Comparison of ENCODE assay signal across 12 mouse cellular contexts in genomic region chr1:132201511-132201860, GRCm38 (mm10). TPM values are rescaled to one million over a fixed set of nuclear protein-coding genes. Genes with fewer than 3 reads are reported as not detected.
DNase-seq lines count a peak whose midpoint lies in the region; ATAC-seq and TF ChIP-seq lines count a peak whose summit lies in the region.
"Had no signal": no experiment of that assay in that cellular context is flagged by ENCODE, and none has a peak within 500 bp of the region (broad histone marks: within the 10 kb centered on the region; RNA-seq: fewer than 3 reads in every experiment).

No protein-coding gene starts in this region.

- WGBS in lung, embryonic 16.5 days = 29% methylated on average over 4 of the region's 4 CpGs
- WGBS in forebrain, postnatal 0 days = 7% methylated on average over 4 of the region's 4 CpGs
- WGBS in midbrain, embryonic 12.5 days = 14% methylated on average over 4 of the region's 4 CpGs

- H3K9me3 ChIP-seq in lung, embryonic 16.5 days (ENCODE audit: control insufficient read depth, low read length) = no peaks in the 10 kb centered on the region
- no peaks in the 10 kb centered on the region for H3K9me3 ChIP-seq in forebrain, postnatal 0 days (ENCODE audit: low read length)
- H3K9me3 ChIP-seq in midbrain, embryonic 12.5 days = no peaks in the 10 kb centered on the region

- H3K36me3 ChIP-seq in lung, embryonic 16.5 days (ENCODE audit: control insufficient read depth, insufficient read depth, low read length) = no peaks in the 10 kb centered on the region
- H3K36me3 ChIP-seq in forebrain, postnatal 0 days (ENCODE audit: insufficient read depth) = no peaks in the 10 kb centered on the region
- peaks cover 16% of the 10 kb centered on the region for H3K36me3 ChIP-seq in midbrain, embryonic 12.5 days

- peak overlapping the region; percentile 72 for H3K27ac ChIP-seq in lung, embryonic 16.5 days (ENCODE audit: low read length)
- H3K27ac ChIP-seq in forebrain, postnatal 0 days (ENCODE audit: low read depth, low read length) = peak overlapping the region; percentile 80
- H3K27ac ChIP-seq in midbrain, embryonic 12.5 days (replicated peaks) = peak overlapping the region; percentile 87

- no peak overlapping the region for H3K4me3 ChIP-seq in lung, embryonic 16.5 days (ENCODE audit: low read length)
- peak overlapping the region; percentile 36 for H3K4me3 ChIP-seq in forebrain, postnatal 0 days (ENCODE audit: low read depth, low read length)
- H3K4me3 ChIP-seq in midbrain, embryonic 12.5 days = peak overlapping the region; percentile 21; the same call in 1 of the 2 replicates

- no peak overlapping the region for H3K4me2 ChIP-seq in lung, embryonic 16.5 days (ENCODE audit: low read depth, low read length)
- H3K4me2 ChIP-seq in forebrain, postnatal 0 days (ENCODE audit: low read depth) = peak overlapping the region; percentile 46
- H3K4me2 ChIP-seq in midbrain, embryonic 12.5 days (replicated peaks) = peak overlapping the region; percentile 40

- TF ChIP-seq CTCF in forebrain, postnatal 0 days (IDR thresholded peaks at IDR 0.05; ENCODE audit: low read depth) = no peak

- DNase-seq in lung, adult 18-20 months = no peak
- no peak for DNase-seq in forebrain, postnatal 0 days
- DNase-seq in right cerebral cortex, postnatal 14 days = no peak
- DNase-seq in kidney, postnatal 25 days = no peak
- no peak for DNase-seq in spleen, adult 18-20 months
- DNase-seq: adrenal gland, adult 8-10 months; kidney, postnatal 14 days had no signal

- peaks cover 12% of the 10 kb centered on the region for H3K4me1 ChIP-seq in lung, embryonic 16.5 days (replicated peaks; ENCODE audit: control insufficient read depth, insufficient read depth, low read length)
- peaks cover 34% of the 10 kb centered on the region for H3K4me1 ChIP-seq in forebrain, postnatal 0 days (ENCODE audit: insufficient read depth)
- peaks cover 81% of the 10 kb centered on the region for H3K4me1 ChIP-seq in midbrain, embryonic 12.5 days

- no peaks in the 10 kb centered on the region for H3K27me3 ChIP-seq in lung, embryonic 16.5 days (ENCODE audit: control insufficient read depth, insufficient read depth, low read depth, low read length)
- no peaks in the 10 kb centered on the region for H3K27me3 ChIP-seq in forebrain, postnatal 0 days (ENCODE audit: insufficient read depth, low read length)
- no peaks in the 10 kb centered on the region for H3K27me3 ChIP-seq in midbrain, embryonic 12.5 days

- ATAC-seq in lung, embryonic 16.5 days (ENCODE audit: low read depth) = no peak
- no peak for ATAC-seq in forebrain, postnatal 0 days
- peak; percentile 10; the same call in 1 of the 2 replicates for ATAC-seq in midbrain, embryonic 12.5 days (ENCODE audit: low FRiP score, low read depth)
- no peak for ATAC-seq in erythroid progenitor cell, adult 5-6 weeks (replicated peaks; ENCODE audit: low FRiP score, poor library complexity, severe bottlenecking)

- H3K9ac ChIP-seq in lung, embryonic 16.5 days (ENCODE audit: low read length) = no peak overlapping the region
- H3K9ac ChIP-seq in forebrain, postnatal 0 days = peak overlapping the region; percentile 50; the same call in 1 of the 2 replicates
- peak overlapping the region; percentile 32 for H3K9ac ChIP-seq in midbrain, embryonic 12.5 days (replicated peaks)

RNA-seq across cellular contexts. Expression of gene AC124108.1, which starts 10.2 kb away (rescaled TPM):
- 0.50 and 0.63 TPM in 2 replicates for polyA plus RNA-seq in lung, embryonic 16.5 days (2015; fragmentation: Nextera tagmentation; extraction: Ambion mirVana)
- total RNA-seq in forebrain, postnatal 0 days (2014; rRNA removed) = 3.4 and 5.0 TPM in 2 replicates
- 0.31 and 0.48 TPM in 2 replicates for polyA plus RNA-seq in forebrain, postnatal 0 days (2015; fragmentation: Nextera tagmentation; extraction: Ambion mirVana)
- polyA plus RNA-seq in midbrain, embryonic 12.5 days (2016; fragmentation: Nextera tagmentation; extraction: Ambion mirVana) = 6.1 and 7.9 TPM in 2 replicates
- not detected in 2 replicates for total RNA-seq in erythroid progenitor cell, adult 5-6 weeks (2015; ENCODE audit: low replicate concordance)
- total RNA-seq in erythroid progenitor cell, adult 5-6 weeks (2017; ENCODE audit: low replicate concordance) = not detected in 2 replicates
- total RNA-seq: CH12.LX; heart, postnatal 25 days had no signal

RNA-seq across cellular contexts. Expression of gene Lemd1, which starts 10.3 kb away (rescaled TPM):
- polyA plus RNA-seq in lung, embryonic 16.5 days (2015; fragmentation: Nextera tagmentation; extraction: Ambion mirVana) = 1.2 and 1.8 TPM in 2 replicates
- 13.3 and 14.9 TPM in 2 replicates for total RNA-seq in forebrain, postnatal 0 days (2014; rRNA removed)
- 14.7 and 15.1 TPM in 2 replicates for polyA plus RNA-seq in forebrain, postnatal 0 days (2015; fragmentation: Nextera tagmentation; extraction: Ambion mirVana)
- 13.4 and 15.6 TPM in 2 replicates for polyA plus RNA-seq in midbrain, embryonic 12.5 days (2016; fragmentation: Nextera tagmentation; extraction: Ambion mirVana)
- not detected in 2 replicates for total RNA-seq in erythroid progenitor cell, adult 5-6 weeks (2015; ENCODE audit: low replicate concordance)
- total RNA-seq in erythroid progenitor cell, adult 5-6 weeks (2017; ENCODE audit: low replicate concordance) = not detected in 2 replicates
- total RNA-seq: CH12.LX; heart, postnatal 25 days had no signal

RNA-seq across cellular contexts. Expression of gene Gm10188, which starts 28.1 kb away (rescaled TPM):
- 0.63 TPM in 1 of 2 replicates, not detected in the other for polyA plus RNA-seq in lung, embryonic 16.5 days (2015; fragmentation: Nextera tagmentation; extraction: Ambion mirVana)
- 0.92 TPM in 1 of 2 replicates, not detected in the other for total RNA-seq in forebrain, postnatal 0 days (2014; rRNA removed)
- not detected in 2 replicates for polyA plus RNA-seq in forebrain, postnatal 0 days (2015; fragmentation: Nextera tagmentation; extraction: Ambion mirVana)
- 0.96 TPM in 1 of 2 replicates, not detected in the other for polyA plus RNA-seq in midbrain, embryonic 12.5 days (2016; fragmentation: Nextera tagmentation; extraction: Ambion mirVana)
- not detected in 2 replicates for total RNA-seq in erythroid progenitor cell, adult 5-6 weeks (2015; ENCODE audit: low replicate concordance)
- not detected in 2 replicates for total RNA-seq in erythroid progenitor cell, adult 5-6 weeks (2017; ENCODE audit: low replicate concordance)
- total RNA-seq: adrenal gland, adult 8-10 months; CH12.LX; heart, postnatal 25 days had no signal
